Comparison of ENCODE assay signal across 14 mouse cellular contexts in the genomic region with DNA sequence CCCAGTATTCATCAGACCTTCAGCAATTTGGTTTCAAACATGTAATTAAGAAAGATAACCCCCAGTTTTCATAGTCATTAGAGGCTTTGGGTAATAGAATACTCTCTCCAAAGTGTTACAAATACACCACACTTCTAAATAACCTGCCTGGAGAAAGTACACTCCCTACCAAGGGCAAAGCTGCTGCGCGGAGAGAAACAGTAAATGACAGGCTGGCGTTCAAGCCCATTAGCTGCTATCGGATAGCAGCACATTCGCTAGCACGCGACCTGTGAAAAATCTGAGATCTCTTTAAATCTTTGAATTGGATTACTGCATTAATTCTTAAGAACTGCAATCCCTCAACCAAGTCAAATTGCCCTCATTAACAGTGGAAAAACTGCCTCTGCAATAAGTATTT.
"Had no signal": no experiment of that assay in that cellular context is flagged by ENCODE, and none has a peak within 500 bp of the region (broad histone marks: within the 10 kb centered on the region; RNA-seq: fewer than 3 reads in every experiment).

No protein-coding gene starts in this region.

- H3K36me3 ChIP-seq: limb, embryonic 15.5 days; liver, embryonic 12.5 days; midbrain, embryonic 10.5 days; midbrain, embryonic 15.5 days; neural tube, embryonic 13.5 days had no signal

- H3K9ac ChIP-seq: limb, embryonic 15.5 days; liver, embryonic 12.5 days; lung, embryonic 14.5 days; midbrain, embryonic 15.5 days; neural tube, embryonic 13.5 days had no signal

- H3K9me3 ChIP-seq: limb, embryonic 15.5 days; liver, embryonic 12.5 days; midbrain, embryonic 10.5 days; midbrain, embryonic 15.5 days; neural tube, embryonic 13.5 days had no signal

- DNase-seq: kidney, postnatal 36 days; layer of hippocampus, adult 9-11 months; layer of hippocampus, postnatal 36 days; lung, embryonic 14.5 days; lung, postnatal 10 days; lung, postnatal 4 days; right cerebral cortex, adult 18-20 months; thymus, postnatal 4 days had no signal

- ATAC-seq: liver, embryonic 12.5 days; midbrain, embryonic 15.5 days had no signal

- H3K4me2 ChIP-seq: limb, embryonic 15.5 days; liver, embryonic 12.5 days; lung, embryonic 14.5 days; midbrain, embryonic 15.5 days; neural tube, embryonic 13.5 days had no signal

- H3K27ac ChIP-seq: limb, embryonic 15.5 days; liver, embryonic 12.5 days; midbrain, embryonic 15.5 days; neural tube, embryonic 13.5 days; stomach, postnatal 0 days had no signal

- H3K4me3 ChIP-seq: limb, embryonic 15.5 days; liver, embryonic 12.5 days; midbrain, embryonic 10.5 days; midbrain, embryonic 15.5 days; neural tube, embryonic 13.5 days had no signal

- H3K27me3 ChIP-seq: limb, embryonic 15.5 days; liver, embryonic 12.5 days; midbrain, embryonic 15.5 days had no signal
